Mouse (Mus musculus) erythroblast, embryonic 14.5 days (primary cell): ENCODE measurements around the gene Tuba8.

ENCODE experiments used
- GATA1 ChIP-seq: IDR thresholded peaks from 2 replicates; pipeline ENCODE4 v1.6.1; 2012; ENCODE audit warnings: low read length, inconsistent platforms, mixed read lengths
- TAL1 ChIP-seq: IDR thresholded peaks from 3 replicates; pipeline ENCODE4 v1.6.1; 2012; ENCODE audit warnings: low read length, inconsistent platforms, mixed read lengths

- no peak for TF ChIP-seq TAL1
- no peak for TF ChIP-seq GATA1
These were observed 12.6 kb upstream of the Tuba8 start for GRCm38 (mm10) chr6:121197807-121198365.
